Mouse (Mus musculus) myocyte (in vitro differentiated cells): ENCODE measurements around the gene Ankrd13c. TPM values are rescaled to one million over a fixed set of nuclear protein-coding genes. Genes with fewer than 3 reads are reported as not detected.

ENCODE experiments used
- polyA plus RNA-seq: library from polyadenylated mRNA; unstranded; fragments of >200 nt; fragmentation: generic; extraction: Trizol; gene quantifications from one replicate; pipeline ENCODE4 v1.2.1, GENCODE M21; 2012; ENCODE audit warnings: missing spikeins

The Ankrd13c gene
- polyA plus RNA-seq, 1 experiment, result 19.9 TPM

Other genes with a start within 250 kb of the Ankrd13c start
- gene Cth, start 22.2 kb upstream of the Ankrd13c start, polyA plus RNA-seq, result 66.6 TPM
- gene Srsf11, start 89.4 kb downstream of the Ankrd13c start, polyA plus RNA-seq, result 46.2 TPM
- gene Lrrc40, start 89.4 kb downstream of the Ankrd13c start, polyA plus RNA-seq, result 6.4 TPM